23 mouse cellular contexts compared by ENCODE assay signal in genomic region chr7:25195148-25195547, GRCm38 (mm10). TPM values are rescaled to one million over a fixed set of nuclear protein-coding genes. Genes with fewer than 3 reads are reported as not detected.
DNase-seq lines count a peak whose midpoint lies in the region; ATAC-seq and TF ChIP-seq lines count a peak whose summit lies in the region.
"Had no signal": no experiment of that assay in that cellular context is flagged by ENCODE, and none has a peak within 500 bp of the region (broad histone marks: within the 10 kb centered on the region; RNA-seq: fewer than 3 reads in every experiment).

No protein-coding gene starts in this region.

- peak; percentile 43; the same call in 1 of the 2 replicates for ATAC-seq in kidney, embryonic 15.5 days (replicated peaks; ENCODE audit: low FRiP score)
- peak; percentile 97 for ATAC-seq in liver, embryonic 14.5 days (ENCODE audit: insufficient read depth)
- ATAC-seq: CD4-positive, CD25-positive, alpha-beta regulatory T cell, adult 4 months; forebrain, embryonic 16.5 days; hindbrain, embryonic 16.5 days; intestine, embryonic 16.5 days; midbrain, embryonic 15.5 days had no signal

- no peak overlapping the region for H3K4me3 ChIP-seq in kidney, embryonic 15.5 days (replicated peaks)
- peak overlapping the region; percentile 23 for H3K4me3 ChIP-seq in erythroblast, embryonic 14.5 days (replicated peaks)
- no peak overlapping the region for H3K4me3 ChIP-seq in liver, embryonic 14.5 days (ENCODE audit: insufficient read depth in 1 of 2, low read depth in 2 of 2, low read length in 2 of 2)
- H3K4me3 ChIP-seq: forebrain, embryonic 10.5 days; heart, adult 2 months; limb, embryonic 12.5 days; megakaryocyte, embryonic 14.5 days; midbrain, embryonic 15.5 days; myocyte had no signal

- H3K9ac ChIP-seq in kidney, embryonic 15.5 days, result no peak overlapping the region
- no peak overlapping the region; the same call in 1 of the 2 replicates for H3K9ac ChIP-seq in liver, embryonic 14.5 days (replicated peaks)
- H3K9ac ChIP-seq: limb, embryonic 12.5 days; midbrain, embryonic 15.5 days had no signal

- TF ChIP-seq EP300 in liver, embryonic 14.5 days (IDR thresholded peaks at IDR 0.05; ENCODE audit: low read depth), result peak; percentile 78

- no peak for TF ChIP-seq CTCF in liver, embryonic 14.5 days (IDR thresholded peaks at IDR 0.05; ENCODE audit: low read depth)

- H3K4me1 ChIP-seq in kidney, embryonic 15.5 days, result peaks cover 3% of the 10 kb centered on the region; the same call in 1 of the 2 replicates
- H3K4me1 ChIP-seq in erythroblast, embryonic 14.5 days (ENCODE audit: control insufficient read depth), result peaks cover 65% of the 10 kb centered on the region
- peaks cover 34 to 37% of the 10 kb centered on the region in 2 experiments for H3K4me1 ChIP-seq in liver, embryonic 14.5 days (replicated peaks; ENCODE audit: control insufficient read depth in 2 of 2, insufficient read depth in 2 of 2, low read length in 1 of 2)
- H3K4me1 ChIP-seq: limb, embryonic 12.5 days; midbrain, embryonic 15.5 days had no signal

- no peak for DNase-seq in kidney, adult 9 months
- DNase-seq in liver, embryonic 14.5 days (ENCODE audit: low read depth in 3 of 3, low spot score in 3 of 3), result peak; percentile 59 to 72 (median 64)
- DNase-seq in neural tube, embryonic 10.5 days (ENCODE audit: extremely low spot score, low spot score), result no peak
- no peak for DNase-seq in cerebellum, postnatal 25 days
- no peak for DNase-seq in layer of hippocampus, adult 9-11 months
- DNase-seq: adrenal gland, postnatal 36 days; cerebellum, adult 8-10 months; gastrocnemius, postnatal 25 days; heart, adult 2 months; kidney, postnatal 36 days; lung, adult 2 months; thymus, adult 2 months had no signal

- H3K27me3 ChIP-seq in kidney, embryonic 15.5 days, result no peaks in the 10 kb centered on the region
- no peaks in the 10 kb centered on the region for H3K27me3 ChIP-seq in erythroblast, embryonic 14.5 days (ENCODE audit: control insufficient read depth)
- no peaks in the 10 kb centered on the region for H3K27me3 ChIP-seq in liver, embryonic 14.5 days (ENCODE audit: control insufficient read depth, insufficient read depth, low read length)
- H3K27me3 ChIP-seq: limb, embryonic 12.5 days; midbrain, embryonic 15.5 days had no signal

- WGBS in kidney, embryonic 15.5 days, result 79% methylated on average over 3 of the region's 3 CpGs
- WGBS in liver, embryonic 14.5 days (ENCODE audit: insufficient replicate concordance), result 81% methylated on average over 3 of the region's 3 CpGs

- no peak overlapping the region for H3K27ac ChIP-seq in kidney, embryonic 15.5 days
- peak overlapping the region; percentile 69 for H3K27ac ChIP-seq in liver, embryonic 14.5 days
- H3K27ac ChIP-seq: forebrain, embryonic 10.5 days; heart, adult 2 months; limb, embryonic 12.5 days; midbrain, embryonic 15.5 days had no signal

- H3K9me3 ChIP-seq in kidney, embryonic 15.5 days (replicated peaks), result no peaks in the 10 kb centered on the region; the same call in 1 of the 2 replicates
- no peaks in the 10 kb centered on the region for H3K9me3 ChIP-seq in erythroblast, embryonic 14.5 days (ENCODE audit: control insufficient read depth, low read length)
- no peaks in the 10 kb centered on the region for H3K9me3 ChIP-seq in liver, embryonic 14.5 days (ENCODE audit: control insufficient read depth, low read length)
- H3K9me3 ChIP-seq: forebrain, embryonic 10.5 days; limb, embryonic 12.5 days; megakaryocyte, embryonic 14.5 days; midbrain, embryonic 15.5 days had no signal

- no peaks in the 10 kb centered on the region for H3K36me3 ChIP-seq in kidney, embryonic 15.5 days
- H3K36me3 ChIP-seq in erythroblast, embryonic 14.5 days (ENCODE audit: control insufficient read depth), result peaks cover 15% of the 10 kb centered on the region
- no peaks in the 10 kb centered on the region for H3K36me3 ChIP-seq in liver, embryonic 14.5 days (replicated peaks; ENCODE audit: control insufficient read depth, insufficient read depth, low read depth)
- H3K36me3 ChIP-seq: forebrain, embryonic 10.5 days; limb, embryonic 12.5 days had no signal

- no peak overlapping the region for H3K4me2 ChIP-seq in kidney, embryonic 15.5 days
- H3K4me2 ChIP-seq in liver, embryonic 14.5 days (ENCODE audit: low read depth), result peak overlapping the region; percentile 48
- H3K4me2 ChIP-seq: limb, embryonic 12.5 days; midbrain, embryonic 15.5 days had no signal

RNA-seq across cellular contexts. Expression of gene Pou2f2, which starts 15.6 kb away (rescaled TPM):
- polyA plus RNA-seq in kidney, embryonic 15.5 days (2015; fragmentation: Nextera tagmentation; extraction: Ambion mirVana), result 0.64 and 2.5 TPM in 2 replicates
- polyA plus RNA-seq in erythroblast, embryonic 14.5 days (2012), result 0.29 and 0.33 TPM in 2 replicates
- 0.73 and 0.74 TPM in 2 replicates for polyA plus RNA-seq in liver, embryonic 14.5 days (2012; rRNA removed)
- polyA plus RNA-seq in liver, embryonic 14.5 days (2014; fragmentation: Nextera tagmentation; extraction: Ambion mirVana), result 0.94 and 1.5 TPM in 2 replicates

RNA-seq across cellular contexts. Expression of gene Dedd2, which starts 25.3 kb away (rescaled TPM):
- polyA plus RNA-seq in kidney, embryonic 15.5 days (2015; fragmentation: Nextera tagmentation; extraction: Ambion mirVana), result 10.2 and 11.7 TPM in 2 replicates
- 50.4 and 51.9 TPM in 2 replicates for polyA plus RNA-seq in erythroblast, embryonic 14.5 days (2012)
- 26.9 and 27.9 TPM in 2 replicates for polyA plus RNA-seq in liver, embryonic 14.5 days (2012; rRNA removed)
- polyA plus RNA-seq in liver, embryonic 14.5 days (2014; fragmentation: Nextera tagmentation; extraction: Ambion mirVana), result 20.8 and 22.7 TPM in 2 replicates

RNA-seq across cellular contexts. Expression of gene Zfp526, which starts 26.1 kb away (rescaled TPM):
- 2.5 and 2.6 TPM in 2 replicates for polyA plus RNA-seq in kidney, embryonic 15.5 days (2015; fragmentation: Nextera tagmentation; extraction: Ambion mirVana)
- polyA plus RNA-seq in erythroblast, embryonic 14.5 days (2012), result 1.1 and 1.5 TPM in 2 replicates
- polyA plus RNA-seq in liver, embryonic 14.5 days (2012; rRNA removed), result 4.6 and 4.9 TPM in 2 replicates
- 2.1 TPM in 2 replicates for polyA plus RNA-seq in liver, embryonic 14.5 days (2014; fragmentation: Nextera tagmentation; extraction: Ambion mirVana)

RNA-seq across cellular contexts. Expression of gene Gsk3a, which starts 42.5 kb away (rescaled TPM):
- polyA plus RNA-seq in kidney, embryonic 15.5 days (2015; fragmentation: Nextera tagmentation; extraction: Ambion mirVana), result 10.7 and 12.1 TPM in 2 replicates
- polyA plus RNA-seq in erythroblast, embryonic 14.5 days (2012), result 30.9 and 31.8 TPM in 2 replicates
- 48.6 and 55.6 TPM in 2 replicates for polyA plus RNA-seq in liver, embryonic 14.5 days (2012; rRNA removed)
- polyA plus RNA-seq in liver, embryonic 14.5 days (2014; fragmentation: Nextera tagmentation; extraction: Ambion mirVana), result 8.4 and 8.9 TPM in 2 replicates

RNA-seq across cellular contexts. Expression of gene Erf, which starts 55.4 kb away (rescaled TPM):
- 16.9 and 17.9 TPM in 2 replicates for polyA plus RNA-seq in kidney, embryonic 15.5 days (2015; fragmentation: Nextera tagmentation; extraction: Ambion mirVana)
- polyA plus RNA-seq in erythroblast, embryonic 14.5 days (2012), result 3.2 and 3.6 TPM in 2 replicates
- polyA plus RNA-seq in liver, embryonic 14.5 days (2012; rRNA removed), result 8.5 and 9.8 TPM in 2 replicates
- 5.1 and 5.3 TPM in 2 replicates for polyA plus RNA-seq in liver, embryonic 14.5 days (2014; fragmentation: Nextera tagmentation; extraction: Ambion mirVana)

Comparison
In these comparisons a context has a peak if more than half of its experiments do, and no peak if none do; other contexts are left out.
1. DNase-seq: peak in liver, embryonic 14.5 days (3 of 3); none in kidney, adult 9 months (single experiment), neural tube, embryonic 10.5 days (single experiment), cerebellum, postnatal 25 days (0 of 2) and layer of hippocampus, adult 9-11 months (single experiment).